Mouse (Mus musculus) embryonic facial prominence, embryonic 14.5 days (tissue): ENCODE measurements around the gene Crabp2. TPM values are rescaled to one million over a fixed set of nuclear protein-coding genes. Genes with fewer than 3 reads are reported as not detected.

ENCODE experiments used
- ATAC-seq: fragments of 200-750 bp; cut with Nextera tagmentation; 2 replicates; pipeline ENCODE4 v1.8.0; 2017; ENCODE audit warnings: low read depth, moderate number of reproducible peaks, moderate TSS enrichment
- DNase-seq: peaks from one replicate; pipeline ENCODE4 v3.0.0-alpha.2; 2015; ENCODE audit warnings: low spot score
- H3K27ac ChIP-seq: fragments of 300-500 bp; sonication (generic); replicated peaks from 2 replicates; pipeline ENCODE4 v1.5.1; 2014; ENCODE audit warnings: low read depth, mild to moderate bottlenecking, low read length, moderate library complexity
- H3K27me3 ChIP-seq: fragments of 300-500 bp; sonication (generic); replicated peaks from 2 replicates; pipeline ENCODE4 v1.6.1; 2014; ENCODE audit warnings: low read length; ENCODE audit not compliant: control insufficient read depth, insufficient read depth
- H3K36me3 ChIP-seq: fragments of 300-500 bp; sonication (generic); 2 replicates; pipeline ENCODE4 v1.6.1; 2014; ENCODE audit warnings: low read length, mixed read lengths; ENCODE audit not compliant: control insufficient read depth, insufficient read depth
- H3K4me1 ChIP-seq: fragments of 300-500 bp; sonication (generic); 2 replicates; pipeline ENCODE4 v1.6.1; 2014; ENCODE audit warnings: antibody characterized with exemption, low read length; ENCODE audit not compliant: control insufficient read depth, insufficient read depth
- H3K4me2 ChIP-seq: fragments of 300-500 bp; sonication (generic); 2 replicates; pipeline ENCODE4 v1.6.1; 2014; ENCODE audit warnings: low read depth, mild to moderate bottlenecking, low read length, moderate library complexity, mixed read lengths
- H3K4me3 ChIP-seq: fragments of 300-500 bp; sonication (generic); 2 replicates; pipeline ENCODE4 v1.5.1; 2014; ENCODE audit warnings: low read depth, mild to moderate bottlenecking, low read length
- H3K9ac ChIP-seq: fragments of 300-500 bp; sonication (generic); 2 replicates; pipeline ENCODE4 v1.6.1; 2014; ENCODE audit warnings: low read depth, mild to moderate bottlenecking, low read length, moderate library complexity, mixed read lengths
- H3K9me3 ChIP-seq: fragments of 300-500 bp; sonication (generic); 2 replicates; pipeline ENCODE4 v1.6.1; 2016; ENCODE audit warnings: low read length; ENCODE audit not compliant: control insufficient read depth
- WGBS: fragments of 180-500 bp; shearing (Covaris S2); extraction: QIAGEN DNeasy Blood & Tissue Kit; methylation state at CpG from one replicate; pipeline ENCODE4 v1.1.7; 2014; 5-methylcytosine and 5-hydroxymethylcytosine counted together
- polyA plus RNA-seq: library from polyadenylated mRNA; unstranded; fragments of >200 nt; fragmentation: Nextera tagmentation; extraction: Ambion mirVana; gene quantifications from 2 replicates; pipeline ENCODE4 v1.2.1, GENCODE M21; 2014

The Crabp2 gene
- polyA plus RNA-seq, 1 experiment from 2014 or later, result 145 TPM

GRCm38 (mm10) chr3:87958056-87958455, 9.6 kb downstream of the Crabp2 start:
- H3K27ac ChIP-seq, result no peak overlapping the region; the same call in 1 of the 2 replicates
- H3K4me3 ChIP-seq, result no peak overlapping the region
- WGBS, result 0% methylated on average over 1 of the region's 1 CpGs
- no peak overlapping the region for H3K4me2 ChIP-seq
- DNase-seq (no peak), ATAC-seq (no peak)
- H3K27me3 ChIP-seq, result no peaks in the 10 kb centered on the region
- H3K9ac ChIP-seq, result no peak overlapping the region
- peaks cover 16% of the 10 kb centered on the region for H3K36me3 ChIP-seq
- H3K9me3 ChIP-seq, result no peaks in the 10 kb centered on the region
- H3K4me1 ChIP-seq, result peaks cover 22% of the 10 kb centered on the region

DNA sequence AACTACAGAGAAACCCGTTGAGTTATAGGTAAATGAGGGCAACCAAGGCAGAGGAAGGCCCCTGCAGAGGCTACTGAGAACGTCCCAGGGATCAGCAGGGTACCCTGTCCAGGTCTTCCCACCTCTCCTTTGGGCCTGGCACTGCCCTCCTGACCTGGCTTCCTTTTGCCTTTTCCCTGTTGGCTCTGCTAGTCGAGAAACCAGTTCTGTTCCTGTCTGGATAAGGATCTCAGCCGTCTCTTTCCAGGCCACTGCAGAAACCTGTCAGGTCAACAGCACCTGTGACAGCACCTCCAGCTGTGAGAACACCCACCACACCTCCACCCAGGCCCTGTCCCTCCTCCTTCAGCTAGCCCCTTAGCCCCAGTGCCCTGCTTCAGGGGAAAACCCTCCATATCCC, 10.0 kb downstream of the Crabp2 start:
- Histone ChIP-seq H3K4me1 (peaks cover 22% of the 10 kb centered on the region), H3K27me3 (no peaks in the 10 kb centered on the region), H3K36me3 (peaks cover 12% of the 10 kb centered on the region), H3K9ac (no peak overlapping the region), H3K27ac (peak overlapping the region; percentile 96; the same call in 1 of the 2 replicates), H3K4me3 (no peak overlapping the region), H3K9me3 (no peaks in the 10 kb centered on the region), H3K4me2 (no peak overlapping the region)
- DNase-seq (no peak), ATAC-seq (no peak)
- WGBS, result 21% methylated on average over 4 of the region's 4 CpGs

GRCm38 (mm10) chr3:87958967-87959366, 10.5 kb downstream of the Crabp2 start:
- Histone ChIP-seq H3K27me3 (no peaks in the 10 kb centered on the region), H3K27ac (peak overlapping the region; percentile 96), H3K4me3 (no peak overlapping the region), H3K36me3 (peaks cover 10% of the 10 kb centered on the region; the same call in 1 of the 2 replicates), H3K9me3 (no peaks in the 10 kb centered on the region), H3K9ac (no peak overlapping the region), H3K4me1 (peaks cover 22% of the 10 kb centered on the region), H3K4me2 (no peak overlapping the region)
- ATAC-seq (no peak), DNase-seq (no peak)
- WGBS, result 34% methylated on average over 1 of the region's 1 CpGs

- Histone ChIP-seq H3K4me2 (no peak overlapping the region), H3K9ac (no peak overlapping the region)
- ATAC-seq, result no peak
Observed at GRCm38 (mm10) chr3:87959371-87959770, 10.9 kb downstream of the Crabp2 start.

GRCm38 (mm10) chr3:87960191-87960585, 11.7 kb downstream of the Crabp2 start:
- Histone ChIP-seq H3K4me2 (peak overlapping the region; percentile 62), H3K4me3 (peak overlapping the region; percentile 38), H3K4me1 (peaks cover 22% of the 10 kb centered on the region), H3K27me3 (no peaks in the 10 kb centered on the region), H3K9ac (peak overlapping the region; percentile 65), H3K36me3 (no peaks in the 10 kb centered on the region), H3K27ac (peak overlapping the region; percentile 96), H3K9me3 (no peaks in the 10 kb centered on the region)
- ATAC-seq (no peak), DNase-seq (no peak)
- 6% methylated on average over 10 of the region's 10 CpGs for WGBS

More at GRCm38 (mm10) chr3:87959371-87959770, 10.9 kb downstream of the Crabp2 start:
- Histone ChIP-seq H3K4me1 (peaks cover 22% of the 10 kb centered on the region), H3K27me3 (no peaks in the 10 kb centered on the region), H3K27ac (peak overlapping the region; percentile 96), H3K4me3 (no peak overlapping the region), H3K9me3 (no peaks in the 10 kb centered on the region), H3K36me3 (peaks cover 7% of the 10 kb centered on the region; the same call in 1 of the 2 replicates)
- no peak for DNase-seq
- 57% methylated on average over 7 of the region's 7 CpGs for WGBS

GRCm38 (mm10) chr3:87960586-87961191, 12.2 kb downstream of the Crabp2 start:
- no peaks in the 10 kb centered on the region for H3K9me3 ChIP-seq
- peak; percentile 98 for ATAC-seq

DNA sequence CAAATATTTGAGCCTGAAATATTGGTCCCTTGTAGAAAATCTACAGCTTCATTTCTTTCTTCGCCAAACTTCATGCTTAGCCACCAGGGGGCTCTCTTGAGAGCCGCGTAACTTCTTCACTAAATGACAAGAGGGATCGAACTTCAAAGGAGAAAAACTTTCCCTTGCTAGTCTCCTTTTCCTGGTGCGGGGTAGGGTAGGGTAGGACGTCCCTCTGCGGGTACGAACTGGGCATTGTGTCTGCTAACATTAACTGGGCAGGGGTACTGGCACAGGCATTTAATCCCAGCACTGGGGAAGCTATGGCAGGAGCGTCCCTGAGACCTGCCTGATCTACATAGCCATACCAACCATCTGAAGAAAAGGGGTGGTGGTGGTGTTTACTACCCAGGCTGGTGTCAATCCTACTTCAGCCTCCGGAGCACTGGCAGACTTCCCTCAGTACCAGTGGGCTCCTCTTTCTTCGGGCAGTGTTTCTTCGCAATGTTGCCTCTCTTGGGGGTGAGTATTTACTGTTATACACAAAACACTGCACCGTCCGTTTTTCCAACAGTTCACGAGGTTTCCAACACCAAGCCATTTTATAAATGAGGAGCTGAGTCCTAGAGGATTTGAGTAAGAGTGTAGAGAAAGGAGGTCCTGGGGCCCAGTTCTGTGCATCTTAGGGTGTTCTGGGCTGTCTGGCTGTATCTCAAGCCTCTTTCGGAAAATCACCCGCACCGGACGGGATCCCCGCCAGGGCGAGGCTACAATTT, 21.9 kb downstream of the Crabp2 start:
- DNase-seq (peak; percentile 87), ATAC-seq (peak; percentile 13; the same call in 1 of the 2 replicates)
- Histone ChIP-seq H3K9me3 (no peaks in the 10 kb centered on the region), H3K4me2 (peak overlapping the region; percentile 95), H3K27me3 (peaks cover 8% of the 10 kb centered on the region), H3K27ac (no peak overlapping the region; the same call in 1 of the 2 replicates), H3K36me3 (0 out of 2 replicates have a peak, but pooled peaks cover 1% of the 10 kb centered on the region), H3K4me3 (peak overlapping the region; percentile 54), H3K9ac (peak overlapping the region; percentile 69), H3K4me1 (peaks cover 32% of the 10 kb centered on the region)
- WGBS, result under 1% methylated on average over 21 of the region's 21 CpGs

More at GRCm38 (mm10) chr3:87960586-87961191, 12.2 kb downstream of the Crabp2 start:
- Histone ChIP-seq H3K36me3 (no peaks in the 10 kb centered on the region), H3K4me2 (peak overlapping the region; percentile 62), H3K9ac (peak overlapping the region; percentile 65), H3K4me3 (peak overlapping the region; percentile 38), H3K27me3 (no peaks in the 10 kb centered on the region), H3K4me1 (peaks cover 22% of the 10 kb centered on the region), H3K27ac (peak overlapping the region; percentile 96)
- 1% methylated on average over 27 of the region's 27 CpGs for WGBS
- DNase-seq, result peak; percentile 99

DNA sequence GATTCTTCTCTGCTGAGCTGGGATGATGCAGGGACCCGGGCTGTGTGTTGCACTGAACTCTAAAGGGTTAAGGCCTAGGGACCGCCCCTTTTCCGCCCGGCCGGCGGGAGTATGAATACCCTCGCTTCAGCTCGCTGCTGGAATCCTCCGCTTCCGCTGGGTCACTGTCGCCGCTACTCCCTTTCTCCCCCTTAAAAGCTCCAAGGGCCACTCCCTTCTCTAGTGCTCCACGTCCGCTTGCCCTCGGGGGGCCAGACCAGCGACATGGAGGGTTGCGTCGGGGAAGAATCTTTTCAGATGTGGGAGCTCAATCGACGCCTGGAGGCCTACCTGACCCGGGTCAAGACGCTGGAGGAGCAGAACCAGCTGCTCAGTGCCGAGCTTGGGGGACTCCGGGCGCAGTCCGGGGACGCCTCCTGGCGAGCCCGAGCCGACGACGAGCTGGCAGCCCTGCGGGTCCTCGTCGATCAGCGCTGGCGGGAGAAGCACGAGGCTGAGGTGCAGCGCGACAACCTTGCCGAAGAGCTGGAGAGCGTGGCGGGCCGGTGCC, 22.5 kb downstream of the Crabp2 start, which contains the start of gene Nes:
Gene Nes, plus strand, starts transcription at position 140 of the 550 bp plus-strand sequence.
- peaks cover 32% of the 10 kb centered on the region for H3K4me1 ChIP-seq
- H3K27ac ChIP-seq, result peak within 1 kb of the TSS; percentile 65
- ATAC-seq, result peak; percentile 76
- H3K27me3 ChIP-seq, result peaks cover 8% of the 10 kb centered on the region
- peak within 1 kb of the TSS; percentile 54 for H3K4me3 ChIP-seq
- H3K36me3 ChIP-seq, result 0 out of 2 replicates have a peak, but pooled peaks cover 6% of the 10 kb centered on the region
- H3K9ac ChIP-seq, result peak within 1 kb of the TSS; percentile 69
- peak within 1 kb of the TSS; percentile 95 for H3K4me2 ChIP-seq
- peak; percentile 92 for DNase-seq
- no peaks in the 10 kb centered on the region for H3K9me3 ChIP-seq
- 0% methylated on average over 28 of the region's 44 CpGs for WGBS
